Comparison of ENCODE assay signal across 8 mouse cellular contexts in genomic region chr12:86892711-86893311, GRCm38 (mm10). TPM values are rescaled to one million over a fixed set of nuclear protein-coding genes. Genes with fewer than 3 reads are reported as not detected.
DNase-seq lines count a peak whose midpoint lies in the region; ATAC-seq and TF ChIP-seq lines count a peak whose summit lies in the region.

No protein-coding gene starts in this region.

- no peak overlapping the region for H3K27ac ChIP-seq in CH12.LX (ENCODE audit: insufficient read depth, low read depth)
- H3K27ac ChIP-seq in embryonic facial prominence, embryonic 14.5 days (replicated peaks; ENCODE audit: low read depth, low read length) = peak overlapping the region; percentile 97
- H3K27ac ChIP-seq in midbrain, embryonic 16.5 days (ENCODE audit: low read length) = peak overlapping the region; percentile 97

- no peak for TF ChIP-seq EP300 in CH12.LX (IDR thresholded peaks at IDR 0.05; ENCODE audit: low read length)

- 2% methylated on average over 17 of the region's 18 CpGs for WGBS in embryonic facial prominence, embryonic 14.5 days
- WGBS in midbrain, embryonic 16.5 days = 0% methylated on average over 18 of the region's 18 CpGs

- no peaks in the 10 kb centered on the region for H3K79me2 ChIP-seq in CH12.LX (replicated peaks; ENCODE audit: control insufficient read depth, extremely low read depth, insufficient read depth, poor library complexity, severe bottlenecking)

- DNase-seq in embryo, embryonic 11 days = peak; percentile 76
- no peak for DNase-seq in embryo, embryonic 10.5 days (ENCODE audit: low spot score)
- no peak for DNase-seq in CH12.LX (ENCODE audit: extremely low read depth)
- peak; percentile 87 for DNase-seq in embryonic facial prominence, embryonic 14.5 days (ENCODE audit: low spot score)
- DNase-seq in kidney, postnatal 14 days = peak; percentile 70
- no peak for DNase-seq in left cerebral cortex, postnatal 14 days (ENCODE audit: low spot score in 2 of 2)
- DNase-seq in urinary bladder, postnatal 36 days (ENCODE audit: low spot score in 2 of 2) = no peak

- no peak; the same call in 1 of the 2 replicates for TF ChIP-seq POLR2A in CH12.LX (IDR thresholded peaks at IDR 0.05; ENCODE audit: low read depth, low read length)

- peak overlapping the region; percentile 87 for H3K9ac ChIP-seq in CH12.LX (ENCODE audit: insufficient read depth, low read depth)
- H3K9ac ChIP-seq in embryonic facial prominence, embryonic 14.5 days (ENCODE audit: low read depth, low read length) = peak overlapping the region; percentile 60
- H3K9ac ChIP-seq in midbrain, embryonic 16.5 days (ENCODE audit: low read depth, low read length) = peak overlapping the region; percentile 76

- TF ChIP-seq RAD21 in CH12.LX (IDR thresholded peaks at IDR 0.05; ENCODE audit: low read depth, low read length) = no peak

- H3K36me3 ChIP-seq in CH12.LX (replicated peaks in 1 of 2; ENCODE audit: control insufficient read depth in 1 of 2, insufficient read depth in 1 of 2, low read length in 1 of 2) = no peaks in the 10 kb centered on the region
- no peaks in the 10 kb centered on the region for H3K36me3 ChIP-seq in embryonic facial prominence, embryonic 14.5 days (ENCODE audit: control insufficient read depth, insufficient read depth, low read length)
- H3K36me3 ChIP-seq in midbrain, embryonic 16.5 days (ENCODE audit: control insufficient read depth, insufficient read depth, low read length) = no peaks in the 10 kb centered on the region

- no peak overlapping the region for H3K4me3 ChIP-seq in CH12.LX (replicated peaks in 1 of 3; ENCODE audit: low read depth in 2 of 3, low read length in 2 of 3, poor library complexity in 1 of 3)
- peak overlapping the region; percentile 36 for H3K4me3 ChIP-seq in embryonic facial prominence, embryonic 14.5 days (ENCODE audit: low read depth, low read length)
- H3K4me3 ChIP-seq in midbrain, embryonic 16.5 days (ENCODE audit: low read depth, low read length) = no peak overlapping the region

- no peak for ATAC-seq in embryonic facial prominence, embryonic 14.5 days (ENCODE audit: low read depth)
- no peak for ATAC-seq in midbrain, embryonic 16.5 days

- H3K4me1 ChIP-seq in CH12.LX (ENCODE audit: control insufficient read depth in 1 of 2, insufficient read depth in 2 of 2) = peaks cover 19 to 65% of the 10 kb centered on the region in 2 experiments
- H3K4me1 ChIP-seq in embryonic facial prominence, embryonic 14.5 days (ENCODE audit: control insufficient read depth, insufficient read depth, low read length) = peaks cover 80% of the 10 kb centered on the region
- H3K4me1 ChIP-seq in midbrain, embryonic 16.5 days (ENCODE audit: control insufficient read depth, insufficient read depth, low read length) = peaks cover 91% of the 10 kb centered on the region

- intact Hi-C loops in left cerebral cortex, postnatal 14 days (cut with DNase I) = no loop called here

- no peak for TF ChIP-seq CTCF in CH12.LX (conservative IDR thresholded peaks at IDR 0.05 in 1 of 2, IDR thresholded peaks at IDR 0.05 in 1 of 2; ENCODE audit: low read depth in 2 of 2, low read length in 2 of 2)

- dilution Hi-C loops in CH12.LX (cut with MboI; ENCODE audit: extremely low pct_ligation_motif_present, extremely low pct_unique_long_range_greater_than_20kb, low sequenced_read_pairs) = no loop called here

- no peaks in the 10 kb centered on the region for H3K9me3 ChIP-seq in CH12.LX (replicated peaks; ENCODE audit: low read length)
- H3K9me3 ChIP-seq in embryonic facial prominence, embryonic 14.5 days (ENCODE audit: control insufficient read depth, low read length) = no peaks in the 10 kb centered on the region
- no peaks in the 10 kb centered on the region for H3K9me3 ChIP-seq in midbrain, embryonic 16.5 days (replicated peaks; ENCODE audit: control insufficient read depth, low read length, poor library complexity, severe bottlenecking)

- no peaks in the 10 kb centered on the region for H3K27me3 ChIP-seq in CH12.LX (replicated peaks)
- H3K27me3 ChIP-seq in embryonic facial prominence, embryonic 14.5 days (replicated peaks; ENCODE audit: control insufficient read depth, insufficient read depth, low read length) = no peaks in the 10 kb centered on the region
- H3K27me3 ChIP-seq in midbrain, embryonic 16.5 days (ENCODE audit: control insufficient read depth, insufficient read depth, low read depth, low read length) = no peaks in the 10 kb centered on the region

- in situ Hi-C loops in CH12.LX (cut with MboI; ENCODE audit: low pct_ligation_motif_present, low pct_unique_long_range_greater_than_20kb, low sequenced_read_pairs) = no loop called here

- peak overlapping the region; percentile 94 for H3K4me2 ChIP-seq in CH12.LX (ENCODE audit: insufficient read depth, low read depth, poor library complexity, severe bottlenecking)
- H3K4me2 ChIP-seq in embryonic facial prominence, embryonic 14.5 days (ENCODE audit: low read depth, low read length) = peak overlapping the region; percentile 77
- peak overlapping the region; percentile 70 for H3K4me2 ChIP-seq in midbrain, embryonic 16.5 days (ENCODE audit: low read length)

TF ChIP-seq in CH12.LX, 34 proteins besides CTCF, POLR2A, EP300 and RAD21:
- TF ChIP-seq NRF1 (IDR thresholded peaks at IDR 0.05; ENCODE audit: low read depth, low read length) (peak; percentile 82), GABPA (IDR thresholded peaks at IDR 0.05; ENCODE audit: insufficient replicate concordance, low read depth, low read length) (no peak)

RNA-seq across cellular contexts. Expression of gene Irf2bpl, which starts 8.2 kb away (rescaled TPM):
- total RNA-seq in CH12.LX (2012; rRNA removed) = 19.6 and 21.4 TPM in 2 replicates
- 7.0 and 8.2 TPM in 2 replicates for total RNA-seq in CH12.LX (2014; rRNA removed)
- 10.2 and 12.1 TPM in 2 replicates for polyA plus RNA-seq in CH12.LX (2012; ENCODE audit: insufficient read length, low read depth)
- 33.5 and 33.8 TPM in 2 replicates for polyA plus RNA-seq in embryonic facial prominence, embryonic 14.5 days (2014; fragmentation: Nextera tagmentation; extraction: Ambion mirVana)
- polyA plus RNA-seq in midbrain, embryonic 16.5 days (2015; fragmentation: Nextera tagmentation; extraction: Ambion mirVana) = 69.3 and 76.9 TPM in 2 replicates
- 10 to 100 TPM; 74.0 to 78.2 TPM for total RNA-seq in left cerebral cortex, postnatal 14 days (2021)

RNA-seq across cellular contexts. Expression of gene Cipc, which starts 54.0 kb away (rescaled TPM):
- total RNA-seq in CH12.LX (2012; rRNA removed) = 18.7 and 19.6 TPM in 2 replicates
- total RNA-seq in CH12.LX (2014; rRNA removed) = 15.7 and 16.7 TPM in 2 replicates
- 17.5 and 20.5 TPM in 2 replicates for polyA plus RNA-seq in CH12.LX (2012; ENCODE audit: insufficient read length, low read depth)
- polyA plus RNA-seq in embryonic facial prominence, embryonic 14.5 days (2014; fragmentation: Nextera tagmentation; extraction: Ambion mirVana) = 21.4 and 23.3 TPM in 2 replicates
- polyA plus RNA-seq in midbrain, embryonic 16.5 days (2015; fragmentation: Nextera tagmentation; extraction: Ambion mirVana) = 56.6 and 57.8 TPM in 2 replicates
- total RNA-seq in left cerebral cortex, postnatal 14 days (2021) = 10 to 100 TPM; 71.2 to 72.2 TPM

Comparison
In these comparisons a context has a peak if more than half of its experiments do, and no peak if none do; other contexts are left out.
1. DNase-seq: peak in embryo, embryonic 11 days (single experiment), embryonic facial prominence, embryonic 14.5 days (single experiment) and kidney, postnatal 14 days (single experiment); none in embryo, embryonic 10.5 days (single experiment), CH12.LX (single experiment), left cerebral cortex, postnatal 14 days (0 of 2) and urinary bladder, postnatal 36 days (0 of 2).
2. Peak in every context shown above with its lines, with median percentiles within 50 percentile points of each other: H3K4me2 ChIP-seq and H3K9ac ChIP-seq.